Mouse (Mus musculus): ENCODE data around the gene Fam160a1. TPM values are rescaled to one million over a fixed set of nuclear protein-coding genes. Genes with fewer than 3 reads are reported as not detected.

Gene Fam160a1
- total RNA-seq, 2 experiments from 2014 or later = 13.5 to 15.0 TPM

- H3K27ac ChIP-seq = peak overlapping the region; percentile 84
- no peak overlapping the region for H3K4me3 ChIP-seq
- TF ChIP-seq CTCF (conservative IDR thresholded peaks at IDR 0.05) = no peak
- DNase-seq (ENCODE audit: low spot score in 2 of 2) = no peak
Measured at GRCm38 (mm10) chr3:85619345-85619744, 197.7 kb downstream of the Fam160a1 start.

GRCm38 (mm10) chr3:85618885-85619284 is 198.2 kb downstream of the Fam160a1 start:
- no peak overlapping the region for H3K4me3 ChIP-seq
- DNase-seq (ENCODE audit: low spot score in 2 of 2) = peak in 1 of 2 experiments; percentile 40
- peak; percentile 65 for TF ChIP-seq CTCF (conservative IDR thresholded peaks at IDR 0.05)
- peak overlapping the region; percentile 84 for H3K27ac ChIP-seq

GRCm38 (mm10) chr3:85616389-85616788 is 200.7 kb downstream of the Fam160a1 start:
- DNase-seq (ENCODE audit: low spot score in 2 of 2) = no peak
- Histone ChIP-seq H3K27ac (no peak overlapping the region), H3K4me3 (no peak overlapping the region)
- no peak for TF ChIP-seq CTCF (conservative IDR thresholded peaks at IDR 0.05)

Other genes with a start within 250 kb of the Fam160a1 start
- gene Gatb, start 243.2 kb downstream of the Fam160a1 start, total RNA-seq (2021) = 10 to 100 TPM; 19.2 to 24.5 TPM
- gene Glt28d2, start 70.2 kb upstream of the Fam160a1 start, total RNA-seq (2021) = under 1 TPM; 0.13 to 0.22 TPM
- 1 to 10 TPM; 1.4 to 2.4 TPM for gene Gm37240, start 70.2 kb upstream of the Fam160a1 start, total RNA-seq (2021)
- gene Sh3d19, start 153.8 kb upstream of the Fam160a1 start, total RNA-seq (2021) = 10 to 100 TPM; 19.1 to 27.2 TPM
- gene Prss48, start 185.2 kb upstream of the Fam160a1 start, total RNA-seq (2021) = not detected

All from layer of hippocampus, adult 2 months (tissue).